Mouse (Mus musculus) olfactory bulb, adult 2 months (tissue): ENCODE measurements around the gene Cmpk2.

Experiments used
- CTCF ChIP-seq: fragments of 200-500 bp; IDR thresholded peaks from 2 replicates; pipeline ENCODE4 v1.5.1; 2012; ENCODE audit warnings: low read depth, mild to moderate bottlenecking, low read length, moderate library complexity; ENCODE audit not compliant: insufficient read depth
- POLR2A ChIP-seq: fragments of 200-500 bp; IDR thresholded peaks from 2 replicates; pipeline ENCODE4 v1.6.1; 2012; ENCODE audit warnings: mild to moderate bottlenecking, low read depth, low read length, moderate library complexity; ENCODE audit not compliant: insufficient read depth

DNA sequence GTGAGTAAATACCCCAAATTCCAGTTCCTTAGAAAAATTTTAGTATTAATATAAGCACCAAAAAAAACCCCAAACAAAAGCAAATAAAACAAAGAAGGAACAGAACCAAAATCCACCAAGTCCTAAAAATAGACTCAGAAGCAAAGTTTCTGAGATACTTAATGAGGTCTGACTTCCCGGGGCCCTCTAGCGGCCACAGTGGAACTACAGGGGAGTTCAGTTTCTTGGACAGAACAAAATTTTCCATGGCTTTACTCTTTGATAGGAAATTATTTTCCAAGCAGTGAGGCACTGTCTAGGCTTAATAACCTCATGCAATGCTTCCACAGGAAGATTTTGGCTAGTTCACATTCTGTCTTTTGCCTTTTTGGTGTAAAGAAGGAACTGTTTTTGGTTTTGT lies 24.9 kb upstream of the Cmpk2 start:
- TF ChIP-seq CTCF (no peak), POLR2A (no peak)
